Mouse (Mus musculus) right cerebral cortex, postnatal 4 days (tissue): ENCODE measurements around the gene Stpg3.
A peak's percentile ranks its signal among the peaks of the same experiment; 100 is the strongest.

Source experiments
- DNase-seq: peaks from one replicate; pipeline ENCODE4 v3.0.0-alpha.2; 2022

Stpg3 gene

GRCm38 (mm10) chr2:25178285-25178972 is 36.0 kb downstream of the Stpg3 start:
- DNase-seq: no peak

- DNase-seq: peak; percentile 79
These were observed 36.8 kb downstream of the Stpg3 start for GRCm38 (mm10) chr2:25177685-25178084.

- no peak for DNase-seq
These were observed 37.4 kb downstream of the Stpg3 start for GRCm38 (mm10) chr2:25177076-25177475.

- no peak for DNase-seq
These were observed 37.9 kb downstream of the Stpg3 start for GRCm38 (mm10) chr2:25176573-25176972.

- DNase-seq: no peak
These were observed 38.8 kb downstream of the Stpg3 start for GRCm38 (mm10) chr2:25175690-25176078.

- no peak for DNase-seq
These were observed 39.4 kb downstream of the Stpg3 start for GRCm38 (mm10) chr2:25174866-25175689.

- no peak for DNase-seq
These were observed 40.6 kb downstream of the Stpg3 start for GRCm38 (mm10) chr2:25173821-25174220.

- no peak for DNase-seq
These were observed 41.8 kb downstream of the Stpg3 start for GRCm38 (mm10) chr2:25172629-25173028.

- no peak for DNase-seq
These were observed 42.7 kb downstream of the Stpg3 start for GRCm38 (mm10) chr2:25171769-25172153.

GRCm38 (mm10) chr2:25171101-25171768 is 43.2 kb downstream of the Stpg3 start:
- no peak for DNase-seq

- no peak for DNase-seq
These were observed 43.9 kb downstream of the Stpg3 start for GRCm38 (mm10) chr2:25170326-25171100.

- no peak for DNase-seq
These were observed 44.7 kb downstream of the Stpg3 start for GRCm38 (mm10) chr2:25169778-25170177.

- no peak for DNase-seq
These were observed 45.8 kb downstream of the Stpg3 start for GRCm38 (mm10) chr2:25168665-25168978.

- DNase-seq: peak; percentile 79
These were observed 46.3 kb downstream of the Stpg3 start for GRCm38 (mm10) chr2:25167919-25168664.

GRCm38 (mm10) chr2:25167481-25167880 is 47.0 kb downstream of the Stpg3 start:
- DNase-seq: no peak
